Comparison of ENCODE assay signal across 10 mouse cellular contexts in genomic region chr4:117890750-117891149, GRCm38 (mm10). TPM values are rescaled to one million over a fixed set of nuclear protein-coding genes. Genes with fewer than 3 reads are reported as not detected.
A peak's percentile ranks its signal among the peaks of the same experiment; 100 is the strongest.
DNase-seq lines count a peak whose midpoint lies in the region; ATAC-seq and TF ChIP-seq lines count a peak whose summit lies in the region.
"Had no signal": no experiment of that assay in that cellular context is flagged by ENCODE, and none has a peak within 500 bp of the region (broad histone marks: within the 10 kb centered on the region; RNA-seq: fewer than 3 reads in every experiment).

No protein-coding gene starts in this region.

- TF ChIP-seq POLR2A in limb, embryonic 14.5 days (IDR thresholded peaks at IDR 0.05; ENCODE audit: borderline replicate concordance, extremely low read depth, insufficient read depth, insufficient read length), result no peak

- H3K9me3 ChIP-seq in megakaryocyte, embryonic 14.5 days, result no peaks in the 10 kb centered on the region
- no peaks in the 10 kb centered on the region for H3K9me3 ChIP-seq in forebrain, embryonic 12.5 days
- no peaks in the 10 kb centered on the region for H3K9me3 ChIP-seq in limb, embryonic 14.5 days (ENCODE audit: control insufficient read depth, low read length)
- H3K9me3 ChIP-seq in stomach, embryonic 14.5 days (ENCODE audit: control insufficient read depth, low read depth, low read length), result no peaks in the 10 kb centered on the region

- H3K4me3 ChIP-seq in megakaryocyte, embryonic 14.5 days (replicated peaks), result peak overlapping the region; percentile 99
- peak overlapping the region; percentile 75 for H3K4me3 ChIP-seq in forebrain, embryonic 12.5 days (replicated peaks)
- peak overlapping the region; percentile 56; the same call in 1 of the 2 replicates for H3K4me3 ChIP-seq in limb, embryonic 14.5 days (replicated peaks; ENCODE audit: low read length)
- peak overlapping the region; percentile 76; the same call in 1 of the 2 replicates for H3K4me3 ChIP-seq in stomach, embryonic 14.5 days (ENCODE audit: low read depth, low read length)

- peaks cover 39% of the 10 kb centered on the region for H3K4me1 ChIP-seq in megakaryocyte, embryonic 14.5 days
- peaks cover 28% of the 10 kb centered on the region for H3K4me1 ChIP-seq in forebrain, embryonic 12.5 days
- H3K4me1 ChIP-seq in limb, embryonic 14.5 days (ENCODE audit: control insufficient read depth, insufficient read depth, low read length), result peaks cover 13% of the 10 kb centered on the region
- H3K4me1 ChIP-seq in stomach, embryonic 14.5 days (ENCODE audit: control insufficient read depth, insufficient read depth, low read length), result peaks cover 11% of the 10 kb centered on the region; the same call in 1 of the 2 replicates

- DNase-seq in limb, embryonic 14.5 days (ENCODE audit: low spot score), result no peak
- no peak for DNase-seq in layer of hippocampus, postnatal 25 days (ENCODE audit: extremely low spot score in 1 of 2, low spot score in 1 of 2)
- DNase-seq in spleen, adult 12 weeks (ENCODE audit: low spot score), result no peak
- DNase-seq: layer of hippocampus, postnatal 36 days had no signal

- H3K4me2 ChIP-seq in forebrain, embryonic 12.5 days, result peak overlapping the region; percentile 82
- peak overlapping the region; percentile 64; the same call in 1 of the 2 replicates for H3K4me2 ChIP-seq in limb, embryonic 14.5 days (replicated peaks; ENCODE audit: low read depth, low read length, severe bottlenecking)
- peak overlapping the region; percentile 88; the same call in 1 of the 2 replicates for H3K4me2 ChIP-seq in stomach, embryonic 14.5 days (replicated peaks; ENCODE audit: low read depth, low read length)

- no peak for ATAC-seq in megakaryocyte, adult 5-6 weeks (ENCODE audit: poor library complexity, severe bottlenecking)
- ATAC-seq in forebrain, embryonic 12.5 days (ENCODE audit: low FRiP score), result no peak
- ATAC-seq in limb, embryonic 14.5 days (ENCODE audit: low FRiP score, low read depth), result no peak
- no peak for ATAC-seq in stomach, embryonic 14.5 days (ENCODE audit: insufficient number of reproducible peaks, insufficient read depth, low FRiP score, low read depth)
- ATAC-seq in frontal cortex, adult (ENCODE audit: low TSS enrichment), result no peak

- no peak overlapping the region for H3K27ac ChIP-seq in forebrain, embryonic 12.5 days
- H3K27ac ChIP-seq in limb, embryonic 14.5 days (replicated peaks; ENCODE audit: low read depth, low read length), result no peak overlapping the region
- H3K27ac ChIP-seq in stomach, embryonic 14.5 days (ENCODE audit: low read length), result no peak overlapping the region

- no peaks in the 10 kb centered on the region for H3K27me3 ChIP-seq in megakaryocyte, embryonic 14.5 days (replicated peaks)
- no peaks in the 10 kb centered on the region for H3K27me3 ChIP-seq in forebrain, embryonic 12.5 days
- H3K27me3 ChIP-seq in limb, embryonic 14.5 days (ENCODE audit: control insufficient read depth, insufficient read depth, low read length), result no peaks in the 10 kb centered on the region
- H3K27me3 ChIP-seq in stomach, embryonic 14.5 days (ENCODE audit: control insufficient read depth, insufficient read depth, low read length), result no peaks in the 10 kb centered on the region

- H3K9ac ChIP-seq in forebrain, embryonic 12.5 days, result no peak overlapping the region
- no peak overlapping the region for H3K9ac ChIP-seq in limb, embryonic 14.5 days (ENCODE audit: low read depth, low read length, severe bottlenecking)
- no peak overlapping the region for H3K9ac ChIP-seq in stomach, embryonic 14.5 days (replicated peaks; ENCODE audit: low read depth, low read length)

- 55% methylated on average over 8 of the region's 8 CpGs for WGBS in forebrain, embryonic 12.5 days
- 85% methylated on average over 8 of the region's 8 CpGs for WGBS in limb, embryonic 14.5 days
- WGBS in stomach, embryonic 14.5 days, result 91% methylated on average over 8 of the region's 8 CpGs

- H3K36me3 ChIP-seq in megakaryocyte, embryonic 14.5 days (replicated peaks; ENCODE audit: low read length), result peaks cover 50% of the 10 kb centered on the region
- peaks cover 39% of the 10 kb centered on the region for H3K36me3 ChIP-seq in forebrain, embryonic 12.5 days (replicated peaks)
- peaks cover 30% of the 10 kb centered on the region for H3K36me3 ChIP-seq in limb, embryonic 14.5 days (ENCODE audit: control insufficient read depth, insufficient read depth, low read length)
- H3K36me3 ChIP-seq in stomach, embryonic 14.5 days (ENCODE audit: control insufficient read depth, insufficient read depth, low read length), result peaks cover 13% of the 10 kb centered on the region

RNA-seq across cellular contexts. Expression of gene Dph2, which starts 1.1 kb away (rescaled TPM):
- 3.1 and 9.9 TPM in 2 replicates for polyA plus RNA-seq in megakaryocyte, embryonic 14.5 days (2012; ENCODE audit: insufficient read depth, low replicate concordance)
- total RNA-seq in megakaryocyte, adult 5-6 weeks (2015), result 5.2 and 6.5 TPM in 2 replicates
- 4.1 and 4.3 TPM in 2 replicates for total RNA-seq in megakaryocyte, adult 5-6 weeks (2017)
- polyA plus RNA-seq in forebrain, embryonic 12.5 days (2016; fragmentation: Nextera tagmentation; extraction: Ambion mirVana), result 26.7 and 27.0 TPM in 2 replicates
- 18.4 and 23.2 TPM in 2 replicates for polyA plus RNA-seq in limb, embryonic 14.5 days (2012; rRNA removed)
- 17.0 and 18.7 TPM in 2 replicates for polyA plus RNA-seq in limb, embryonic 14.5 days (2014; fragmentation: Nextera tagmentation; extraction: Ambion mirVana)
- polyA plus RNA-seq in stomach, embryonic 14.5 days (2014; fragmentation: Nextera tagmentation; extraction: Ambion mirVana), result 19.2 and 19.9 TPM in 2 replicates
- total RNA-seq in layer of hippocampus, postnatal 25 days (2021), result 10 to 100 TPM in 1 of 2 experiments, 1 to 10 TPM in 1; 7.9 to 11.7 TPM

RNA-seq across cellular contexts. Expression of gene Atp6v0b, which starts 3.6 kb away (rescaled TPM):
- 395 and 493 TPM in 2 replicates for polyA plus RNA-seq in megakaryocyte, embryonic 14.5 days (2012; ENCODE audit: insufficient read depth, low replicate concordance)
- 482 and 584 TPM in 2 replicates for total RNA-seq in megakaryocyte, adult 5-6 weeks (2015)
- total RNA-seq in megakaryocyte, adult 5-6 weeks (2017), result 229 and 245 TPM in 2 replicates
- polyA plus RNA-seq in forebrain, embryonic 12.5 days (2016; fragmentation: Nextera tagmentation; extraction: Ambion mirVana), result 233 TPM in 2 replicates
- polyA plus RNA-seq in limb, embryonic 14.5 days (2012; rRNA removed), result 262 and 310 TPM in 2 replicates
- polyA plus RNA-seq in limb, embryonic 14.5 days (2014; fragmentation: Nextera tagmentation; extraction: Ambion mirVana), result 216 and 224 TPM in 2 replicates
- 186 and 200 TPM in 2 replicates for polyA plus RNA-seq in stomach, embryonic 14.5 days (2014; fragmentation: Nextera tagmentation; extraction: Ambion mirVana)
- 100 to 1,000 TPM; 429 to 448 TPM for total RNA-seq in layer of hippocampus, postnatal 25 days (2021)

RNA-seq across cellular contexts. Expression of gene B4galt2, which starts 7.5 kb away (rescaled TPM):
- 1.5 TPM in 1 of 2 replicates, not detected in the other for polyA plus RNA-seq in megakaryocyte, embryonic 14.5 days (2012; ENCODE audit: insufficient read depth, low replicate concordance)
- not detected in 2 replicates for total RNA-seq in megakaryocyte, adult 5-6 weeks (2015)
- 0.61 TPM in 1 of 2 replicates, not detected in the other for total RNA-seq in megakaryocyte, adult 5-6 weeks (2017)
- 36.4 and 36.9 TPM in 2 replicates for polyA plus RNA-seq in forebrain, embryonic 12.5 days (2016; fragmentation: Nextera tagmentation; extraction: Ambion mirVana)
- 95.4 and 149 TPM in 2 replicates for polyA plus RNA-seq in limb, embryonic 14.5 days (2012; rRNA removed)
- polyA plus RNA-seq in limb, embryonic 14.5 days (2014; fragmentation: Nextera tagmentation; extraction: Ambion mirVana), result 43.4 and 48.8 TPM in 2 replicates
- 30.3 and 32.1 TPM in 2 replicates for polyA plus RNA-seq in stomach, embryonic 14.5 days (2014; fragmentation: Nextera tagmentation; extraction: Ambion mirVana)
- total RNA-seq in layer of hippocampus, postnatal 25 days (2021), result 10 to 100 TPM; 75.6 to 76.3 TPM
- total RNA-seq: neutrophil, adult 5-6 weeks had no signal

RNA-seq across cellular contexts. Expression of gene Ccdc24, which starts 18.4 kb away (rescaled TPM):
- not detected in 2 replicates for polyA plus RNA-seq in megakaryocyte, embryonic 14.5 days (2012; ENCODE audit: insufficient read depth, low replicate concordance)
- total RNA-seq in megakaryocyte, adult 5-6 weeks (2015), result not detected in 2 replicates
- not detected in 2 replicates for total RNA-seq in megakaryocyte, adult 5-6 weeks (2017)
- polyA plus RNA-seq in forebrain, embryonic 12.5 days (2016; fragmentation: Nextera tagmentation; extraction: Ambion mirVana), result 1.8 and 2.1 TPM in 2 replicates
- 15.1 and 19.9 TPM in 2 replicates for polyA plus RNA-seq in limb, embryonic 14.5 days (2012; rRNA removed)
- 1.6 and 1.8 TPM in 2 replicates for polyA plus RNA-seq in limb, embryonic 14.5 days (2014; fragmentation: Nextera tagmentation; extraction: Ambion mirVana)
- polyA plus RNA-seq in stomach, embryonic 14.5 days (2014; fragmentation: Nextera tagmentation; extraction: Ambion mirVana), result 2.0 and 2.4 TPM in 2 replicates
- 1 to 10 TPM in 1 of 2 experiments, under 1 TPM in 1; 0.91 to 1.1 TPM for total RNA-seq in layer of hippocampus, postnatal 25 days (2021)
- total RNA-seq: neutrophil, adult 5-6 weeks had no signal

RNA-seq across cellular contexts. Expression of gene Ipo13, which starts 24.0 kb away (rescaled TPM):
- 7.4 and 13.2 TPM in 2 replicates for polyA plus RNA-seq in megakaryocyte, embryonic 14.5 days (2012; ENCODE audit: insufficient read depth, low replicate concordance)
- 15.5 and 17.0 TPM in 2 replicates for total RNA-seq in megakaryocyte, adult 5-6 weeks (2015)
- 8.7 and 11.2 TPM in 2 replicates for total RNA-seq in megakaryocyte, adult 5-6 weeks (2017)
- polyA plus RNA-seq in forebrain, embryonic 12.5 days (2016; fragmentation: Nextera tagmentation; extraction: Ambion mirVana), result 70.8 and 71.4 TPM in 2 replicates
- 63.4 and 75.9 TPM in 2 replicates for polyA plus RNA-seq in limb, embryonic 14.5 days (2012; rRNA removed)
- 38.8 and 40.4 TPM in 2 replicates for polyA plus RNA-seq in limb, embryonic 14.5 days (2014; fragmentation: Nextera tagmentation; extraction: Ambion mirVana)
- polyA plus RNA-seq in stomach, embryonic 14.5 days (2014; fragmentation: Nextera tagmentation; extraction: Ambion mirVana), result 37.3 and 39.8 TPM in 2 replicates
- 100 to 1,000 TPM; 131 to 146 TPM for total RNA-seq in layer of hippocampus, postnatal 25 days (2021)

Comparison
In these comparisons a context has a peak if more than half of its experiments do, and no peak if none do; other contexts are left out.
1. RNA of gene B4galt2, which starts 7.5 kb away (polyA plus RNA-seq): 43.4 to 149 TPM in limb, embryonic 14.5 days, 36.4 to 36.9 TPM in forebrain, embryonic 12.5 days and 30.3 to 32.1 TPM in stomach, embryonic 14.5 days; 1.5 TPM in megakaryocyte, embryonic 14.5 days; every median in the first group is over 10 times any median in the second.
2. Peak in every context shown above with its lines, with median percentiles within 50 percentile points of each other: H3K4me3 ChIP-seq and H3K4me2 ChIP-seq.